Mouse (Mus musculus): Measurements from ENCODE around the gene Nptn. TPM values are rescaled to one million over a fixed set of nuclear protein-coding genes. Genes with fewer than 3 reads are reported as not detected.

The Nptn gene
- polyA plus RNA-seq, 1 experiment: 349 TPM

GRCm38 (mm10) chr9:58706024-58706423 is 124.0 kb downstream of the Nptn start:
- TF ChIP-seq TCF3 (IDR thresholded peaks at IDR 0.05; ENCODE audit: insufficient read length, low read depth): no peak
- no peak for TF ChIP-seq MYOG (IDR thresholded peaks at IDR 0.05; ENCODE audit: control insufficient read depth in 1 of 3, insufficient read depth in 1 of 3, insufficient read length in 2 of 3, low read depth in 2 of 3)
- no peak for TF ChIP-seq POLR2A (IDR thresholded peaks at IDR 0.05; ENCODE audit: insufficient read length, low read depth)
- no peak for TF ChIP-seq SRF (IDR thresholded peaks at IDR 0.05; ENCODE audit: control insufficient read depth, insufficient read length, low read depth)
- TF ChIP-seq REST (IDR thresholded peaks at IDR 0.05; ENCODE audit: insufficient read depth, insufficient read length): no peak
- TF ChIP-seq TCF12 (IDR thresholded peaks at IDR 0.05; ENCODE audit: insufficient read depth, poor library complexity, severe bottlenecking): no peak
- no peak for TF ChIP-seq E2F4 (IDR thresholded peaks at IDR 0.05; ENCODE audit: insufficient read depth)
- Histone ChIP-seq H3K36me3 (ENCODE audit: control insufficient read depth, insufficient read depth) (no peaks in the 10 kb centered on the region), H3K79me2 (ENCODE audit: control insufficient read depth, insufficient read depth) (no peaks in the 10 kb centered on the region), H3K27me3 (ENCODE audit: control insufficient read depth, insufficient read depth, insufficient read length) (no peaks in the 10 kb centered on the region), H3ac (ENCODE audit: control insufficient read depth, insufficient read length) (no peak overlapping the region), H3K4me3 (no peak overlapping the region), H3K4me2 (ENCODE audit: low read depth) (no peak overlapping the region)

Other genes starting within 250 kb of the Nptn start
- 0.32 TPM for gene Tbc1d21, start 211.8 kb upstream of the Nptn start, polyA plus RNA-seq (2012; fragmentation: generic; extraction: Trizol)
- gene Insyn1, start 93.6 kb upstream of the Nptn start, polyA plus RNA-seq (2012; fragmentation: generic; extraction: Trizol): 40.5 TPM
- gene Cd276, start 26.8 kb upstream of the Nptn start, polyA plus RNA-seq (2012; fragmentation: generic; extraction: Trizol): 49.5 TPM
- gene Rec114, start 161.7 kb downstream of the Nptn start, polyA plus RNA-seq (2012; fragmentation: generic; extraction: Trizol): 0.35 TPM
- 0.01 TPM for gene Hcn4, start 241.2 kb downstream of the Nptn start, polyA plus RNA-seq (2012; fragmentation: generic; extraction: Trizol)

All from myocyte (in vitro differentiated cells).